Mouse (Mus musculus) ovary, postnatal 14 days (tissue): Measurements from ENCODE around the gene Sgk2.
"Not testable (repeated sequence)": the region's sequence is repeated elsewhere in the genome, so short reads cannot be mapped to it uniquely, and the experiment has no call there.

Experiments used
- DNase-seq: peaks from one replicate; pipeline ENCODE4 v3.0.0; 2022; ENCODE audit warnings: low spot score

Gene Sgk2

DNA sequence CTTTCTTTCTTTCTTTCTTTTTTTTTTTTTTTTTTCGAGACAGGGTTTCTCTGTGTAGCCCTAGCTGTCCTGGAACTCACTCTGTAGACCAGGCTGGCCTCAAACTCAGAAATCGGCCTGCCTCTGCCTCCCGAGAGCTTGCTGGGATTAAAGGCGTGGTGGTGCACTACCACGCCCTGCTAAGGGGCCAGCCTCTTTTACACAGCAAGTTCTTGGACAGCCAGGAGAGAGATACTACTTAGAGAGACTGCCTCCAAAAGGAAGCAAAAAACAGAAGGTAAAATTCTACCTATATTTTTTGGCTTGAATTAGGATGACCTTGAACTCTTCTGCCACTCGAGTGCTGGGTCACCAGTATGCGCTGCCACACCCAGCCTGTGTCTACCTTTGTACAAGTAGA, 71.9 kb downstream of the Sgk2 start:
- DNase-seq, result not testable (repeated sequence)

DNA sequence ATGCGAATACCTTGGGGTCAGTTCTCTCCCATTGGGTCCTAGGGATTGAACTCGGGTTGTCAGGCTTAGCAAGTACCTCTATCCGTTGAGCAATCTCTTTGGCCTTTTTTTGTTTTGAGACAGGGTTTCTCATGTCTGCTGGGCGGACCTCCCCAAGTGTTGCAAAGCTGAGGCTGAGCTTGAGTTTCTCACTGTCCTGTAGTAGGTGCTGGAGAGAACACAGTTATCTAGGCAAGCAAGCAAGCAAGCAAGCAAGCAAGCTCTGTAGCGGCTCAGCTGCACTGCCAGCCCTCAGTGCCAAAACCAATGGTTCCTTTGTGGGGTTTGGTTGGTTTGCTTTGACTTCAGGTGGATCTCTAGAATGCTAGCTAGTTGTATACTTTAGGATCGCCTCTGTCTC, 73.5 kb downstream of the Sgk2 start:
- no peak for DNase-seq

GRCm38 (mm10) chr2:163061203-163062118, 74.3 kb downstream of the Sgk2 start:
- DNase-seq, result no peak

DNA sequence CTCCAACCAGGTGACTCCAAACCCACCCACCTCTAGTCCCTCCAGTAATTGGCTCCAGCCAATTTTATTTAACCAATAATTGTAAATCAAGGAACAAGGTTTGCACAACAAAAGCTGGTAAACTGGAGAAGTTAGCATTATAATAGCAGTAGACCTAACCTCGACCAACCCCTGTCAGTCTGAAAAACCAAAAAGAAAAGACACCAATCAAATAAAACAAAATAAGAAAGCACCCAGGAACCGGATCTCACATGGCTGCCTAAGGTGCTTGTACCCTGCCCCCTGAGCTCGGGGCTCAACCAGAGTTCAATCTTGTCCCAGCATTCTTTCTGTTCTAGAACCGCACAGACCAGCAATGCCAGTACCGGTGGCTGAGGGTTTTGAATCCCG, 75.0 kb downstream of the Sgk2 start:
- DNase-seq, result no peak
